In the genomic region with DNA sequence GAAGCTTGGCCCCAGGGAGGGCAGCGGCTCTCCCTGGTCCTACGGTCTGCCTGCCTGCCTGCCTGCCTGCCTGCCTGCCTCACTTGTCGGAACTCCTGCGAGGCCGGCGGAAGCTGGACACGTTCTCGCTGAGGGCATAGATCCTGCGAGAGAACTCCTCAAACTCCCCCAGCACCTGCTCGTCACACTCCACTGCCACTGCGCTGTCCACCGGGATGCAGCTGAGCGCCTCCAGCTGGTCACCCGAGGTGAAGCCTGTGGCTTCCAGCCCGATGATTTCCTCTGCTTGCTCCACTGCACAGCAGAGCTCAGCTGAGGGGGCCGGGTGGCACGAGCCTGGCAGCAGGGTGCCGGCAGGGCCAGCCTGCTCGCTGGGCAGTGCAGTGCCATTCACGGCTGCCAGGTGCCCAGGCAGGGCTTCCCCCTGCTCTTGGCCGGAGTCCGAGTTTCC, we compare ENCODE assay signal across 9 mouse cellular contexts. TPM values are rescaled to one million over a fixed set of nuclear protein-coding genes. Genes with fewer than 3 reads are reported as not detected.
DNase-seq lines count a peak whose midpoint lies in the region; ATAC-seq lines count a peak whose summit lies in the region.
"Had no signal": no experiment of that assay in that cellular context is flagged by ENCODE, and none has a peak within 500 bp of the region (broad histone marks: within the 10 kb centered on the region; RNA-seq: fewer than 3 reads in every experiment).

No protein-coding gene starts in this region.

- peak; percentile 28 for DNase-seq in ovary, postnatal 36 days (ENCODE audit: low spot score)
- no peak for DNase-seq in ovary, postnatal 14 days (ENCODE audit: low spot score)
- peak; percentile 54 for DNase-seq in embryo, embryonic 11 days
- peak; percentile 80 for DNase-seq in kidney, postnatal 10 days
- DNase-seq in splenic B cell, adult 2 months (ENCODE audit: low read depth, low spot score), result peak; percentile 41
- no peak for DNase-seq in natural killer cell, adult 2 months (ENCODE audit: low spot score in 2 of 2)
- DNase-seq in urinary bladder, adult 2 months (ENCODE audit: low spot score), result no peak
- DNase-seq: right cerebral cortex, adult 18-20 months had no signal

- H3K27me3 ChIP-seq in splenic B cell, adult 2 months (ENCODE audit: control insufficient read depth, insufficient read depth, low read length, poor library complexity, severe bottlenecking), result no peaks in the 10 kb centered on the region

- no peak for ATAC-seq in megakaryocyte, adult 5-6 weeks (ENCODE audit: poor library complexity, severe bottlenecking)

- H3K36me3 ChIP-seq in splenic B cell, adult 2 months (ENCODE audit: control insufficient read depth, insufficient read depth, low read length, poor library complexity, severe bottlenecking), result peaks cover 6% of the 10 kb centered on the region

RNA-seq across cellular contexts. Expression of gene Wnt11, which starts 52.9 kb away (rescaled TPM):
- 0.05 TPM in 1 of 2 replicates, not detected in the other for total RNA-seq in megakaryocyte, adult 5-6 weeks (2015)
- 0.15 TPM in 1 of 2 replicates, not detected in the other for total RNA-seq in megakaryocyte, adult 5-6 weeks (2017)
- 13.3 and 13.8 TPM in 2 replicates for polyA plus RNA-seq in urinary bladder, adult 2 months (2012; rRNA removed)

Comparison
In these comparisons a context has a peak if more than half of its experiments do, and no peak if none do; other contexts are left out.
1. DNase-seq: peak in ovary, postnatal 36 days (single experiment), embryo, embryonic 11 days (single experiment), kidney, postnatal 10 days (single experiment) and splenic B cell, adult 2 months (single experiment); none in ovary, postnatal 14 days (single experiment), natural killer cell, adult 2 months (0 of 2) and urinary bladder, adult 2 months (single experiment).